Mouse (Mus musculus) brain, embryonic 14.5 days (tissue): ENCODE results near the gene Telo2. TPM values are rescaled to one million over a fixed set of nuclear protein-coding genes. Genes with fewer than 3 reads are reported as not detected.

Experiments
- DNase-seq: peaks from one replicate; pipeline ENCODE4 v3.0.0-alpha.2; 2011; ENCODE audit warnings: low read depth
- CTCF ChIP-seq: fragments of 200-500 bp; IDR thresholded peaks from 2 replicates; pipeline ENCODE4 v1.5.1; 2012; ENCODE audit warnings: inconsistent platforms, mild to moderate bottlenecking, moderate library complexity, borderline replicate concordance; ENCODE audit not compliant: insufficient read depth, insufficient read length; ENCODE audit errors: extremely low read depth
- POLR2A ChIP-seq: fragments of 200-500 bp; IDR thresholded peaks from 2 replicates; pipeline ENCODE4 v1.6.1; 2012; ENCODE audit warnings: mild to moderate bottlenecking, inconsistent platforms, borderline replicate concordance; ENCODE audit not compliant: poor library complexity, insufficient read depth, insufficient read length, severe bottlenecking; ENCODE audit errors: extremely low read depth
- polyA plus RNA-seq: library from polyadenylated mRNA; depleted of rRNA; stranded (reverse); fragments of >200 nt; gene quantifications from 2 replicates; pipeline ENCODE4 v1.2.3, GENCODE M21; 2012

Telo2 gene
- polyA plus RNA-seq, 1 experiment, result 40.9 TPM

DNA sequence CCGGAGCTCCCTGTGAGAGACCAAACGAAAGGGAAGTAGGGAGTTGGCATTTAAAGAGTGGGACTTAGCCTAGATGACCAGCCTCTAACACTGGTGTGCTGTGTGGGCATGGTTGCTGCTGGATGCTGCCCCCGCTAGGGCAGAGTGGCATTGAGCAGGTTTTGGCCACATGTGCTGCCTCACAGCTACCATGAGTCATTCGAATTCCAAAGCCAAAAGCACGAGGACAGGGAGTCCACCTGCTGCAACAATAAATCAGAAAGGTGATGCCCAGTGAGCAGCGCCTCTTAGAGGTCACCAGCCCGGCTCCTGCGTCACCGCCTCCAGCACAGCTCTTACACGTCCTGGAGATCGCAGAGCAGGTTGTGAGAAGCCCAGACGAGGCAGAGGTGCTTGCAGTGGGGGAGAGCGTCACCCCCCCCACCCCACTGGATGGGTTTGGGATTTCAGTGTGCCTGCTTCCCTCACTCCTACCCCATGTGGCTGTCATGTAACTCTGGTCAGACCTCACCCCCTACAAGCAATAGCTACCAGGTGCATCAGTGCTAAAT, 30.9 kb downstream of the Telo2 start:
- no peak for TF ChIP-seq POLR2A
- no peak for TF ChIP-seq CTCF
- DNase-seq, result no peak

DNA sequence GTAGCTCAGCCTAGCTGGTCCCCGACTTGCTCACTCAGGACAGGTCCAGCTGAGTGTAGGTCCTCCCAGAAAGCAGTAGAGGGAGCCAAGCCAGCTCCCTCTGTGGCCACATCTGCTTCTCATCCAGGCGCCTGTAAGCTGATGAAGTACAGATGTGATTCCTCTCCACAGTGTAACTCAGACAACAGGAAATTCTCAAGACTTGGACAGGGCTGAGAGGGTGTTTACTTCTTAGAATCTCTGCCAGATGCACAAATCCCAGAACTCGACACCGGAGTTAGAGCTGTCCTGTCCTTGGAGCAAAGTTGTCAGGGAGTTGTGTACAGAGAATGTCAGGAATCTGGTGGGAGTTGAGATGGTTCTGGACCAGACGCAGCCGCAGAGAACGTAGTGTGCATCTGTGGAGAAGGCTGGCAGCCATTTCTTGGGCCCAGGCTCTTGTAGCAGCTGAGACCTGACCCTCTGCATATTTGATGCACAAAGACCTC, 32.3 kb downstream of the Telo2 start, which contains the start of gene Tmem204:
Gene Tmem204 (minus strand): TSS at position 148 of the 488 bp plus-strand sequence.
- TF ChIP-seq CTCF, result peak; percentile 24; the same call in 1 of the 2 replicates
- TF ChIP-seq POLR2A, result no peak
- peak; percentile 41 for DNase-seq

DNA sequence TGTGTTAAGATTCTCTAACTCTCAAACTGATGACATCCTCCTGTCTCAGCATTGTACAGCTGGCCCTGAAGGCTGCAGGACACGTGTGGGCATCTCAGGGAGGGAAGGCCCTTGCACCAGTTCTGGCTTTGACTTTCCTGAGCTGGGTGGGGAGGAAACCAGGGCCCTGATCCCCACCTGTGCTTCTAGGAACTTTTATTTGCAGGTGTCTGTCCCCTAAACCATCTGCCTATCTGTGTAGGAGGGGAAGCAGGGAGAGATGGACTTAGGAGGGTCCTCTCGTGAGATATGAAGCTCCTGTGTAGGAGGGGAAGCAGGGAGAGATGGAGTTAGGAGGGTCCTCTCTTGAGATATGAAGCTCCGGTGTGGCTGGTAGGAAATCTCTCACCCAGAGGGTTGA, 32.9 kb downstream of the Telo2 start:
- no peak for DNase-seq
- no peak for TF ChIP-seq CTCF
- no peak for TF ChIP-seq POLR2A

DNA sequence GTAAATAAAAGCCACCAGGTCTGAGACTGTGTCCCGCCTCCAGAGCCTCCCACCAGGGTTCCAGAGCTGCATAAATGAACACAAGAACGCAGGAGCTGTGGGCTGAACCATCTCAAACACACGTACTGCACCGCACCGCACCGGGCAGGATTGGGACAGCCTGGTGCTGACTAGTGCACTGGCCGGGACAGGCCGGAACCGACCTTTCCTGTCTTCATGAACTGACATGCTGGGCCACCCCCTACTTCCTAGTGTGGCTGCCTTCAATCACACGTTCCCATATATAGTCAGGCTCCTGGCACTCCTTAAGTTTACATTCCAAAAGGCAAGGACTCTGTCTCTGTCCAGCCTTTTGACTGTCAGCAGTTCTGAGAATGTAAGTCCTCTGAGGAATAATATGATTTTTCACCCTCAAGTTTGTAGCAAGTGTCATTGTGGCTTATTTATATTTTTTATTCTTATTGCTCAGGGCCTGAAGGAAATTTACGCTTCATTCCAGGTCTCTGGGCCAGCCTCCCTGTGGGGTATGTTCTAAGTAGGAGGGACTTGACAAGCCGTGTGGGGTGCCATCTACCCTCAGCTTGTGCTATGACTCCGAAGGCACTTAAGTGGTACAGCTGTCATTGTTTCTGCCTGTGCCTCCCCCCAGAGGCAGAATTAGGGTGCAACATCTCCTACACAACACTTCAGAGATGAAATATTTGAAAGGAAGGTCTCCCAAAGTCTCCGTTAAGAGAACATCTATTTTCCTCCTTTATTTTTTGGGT, 33.5 kb downstream of the Telo2 start:
- no peak for TF ChIP-seq POLR2A
- no peak for TF ChIP-seq CTCF
- DNase-seq, result no peak

DNA sequence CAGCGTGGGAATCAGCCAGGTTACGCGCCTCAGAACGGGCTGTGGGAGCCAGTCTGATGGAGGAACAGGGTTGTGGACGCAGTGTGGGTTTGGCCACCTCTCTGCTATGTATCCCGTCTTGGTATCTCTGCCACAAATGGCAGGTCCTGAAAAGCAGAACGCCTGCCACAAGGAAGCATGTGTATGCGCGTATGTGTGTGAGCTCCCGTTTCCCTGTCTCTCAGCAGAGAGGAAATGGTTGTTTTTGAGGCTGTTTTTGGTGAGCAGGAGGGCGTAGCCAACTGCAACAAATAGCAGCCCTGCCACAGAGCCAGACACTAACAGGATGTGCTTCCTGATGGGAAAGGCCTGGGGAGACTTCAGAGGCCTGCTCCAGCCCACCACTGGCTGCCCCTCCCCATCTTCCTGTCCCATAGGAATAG, 34.8 kb downstream of the Telo2 start:
- peak; percentile 14 for DNase-seq
- TF ChIP-seq POLR2A, result no peak
- no peak for TF ChIP-seq CTCF

DNA sequence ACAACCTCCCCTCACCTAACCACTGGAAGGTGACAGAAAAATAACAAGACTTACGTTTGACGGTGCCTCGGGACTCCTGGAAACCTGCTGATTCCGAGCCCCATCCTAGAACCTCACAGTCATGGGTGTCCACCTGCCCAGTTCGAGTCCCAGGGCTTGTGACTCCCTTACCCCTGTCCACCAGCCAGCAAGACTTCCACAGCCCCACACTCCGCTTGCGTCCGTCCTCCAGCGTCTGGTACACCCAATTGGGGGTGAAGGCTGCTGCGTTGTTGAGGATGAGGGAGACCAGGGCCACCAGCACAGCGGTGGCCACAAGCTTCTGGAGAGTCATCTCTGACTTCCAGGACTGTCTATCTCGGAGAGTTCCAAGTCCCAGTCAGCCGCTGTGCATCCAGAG, 35.6 kb downstream of the Telo2 start:
- TF ChIP-seq POLR2A, result no peak
- TF ChIP-seq CTCF, result no peak
- no peak for DNase-seq

DNA sequence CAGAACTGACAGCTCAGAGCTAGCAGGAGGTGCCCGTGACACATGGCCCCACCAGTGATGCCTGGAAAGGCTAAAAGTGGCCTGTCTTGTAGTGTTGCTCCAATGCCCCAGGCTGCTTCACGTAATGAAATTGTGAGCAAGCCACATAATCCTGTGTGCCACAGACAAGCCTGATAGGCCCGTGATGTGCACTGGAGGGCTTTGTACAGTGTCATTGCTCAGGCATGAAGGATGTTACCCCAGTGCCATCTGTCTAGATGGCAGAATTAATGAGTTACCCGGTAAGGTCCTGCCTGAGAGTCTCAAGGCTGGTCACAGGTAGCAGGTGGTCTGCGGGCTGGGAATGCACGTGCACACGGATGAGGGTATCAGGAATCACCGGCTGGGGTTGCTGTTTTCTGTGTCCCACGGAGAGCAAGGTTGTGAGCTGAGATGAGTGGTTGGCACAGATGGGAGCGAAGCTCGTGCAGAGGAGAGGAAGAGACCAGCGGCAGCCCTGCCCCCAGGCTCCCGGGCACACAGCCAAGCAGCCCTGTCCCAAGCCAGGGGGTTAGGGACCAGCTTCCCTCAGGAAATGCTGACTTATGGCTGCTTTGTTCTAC, 37.9 kb downstream of the Telo2 start:
- TF ChIP-seq CTCF (no peak), POLR2A (no peak)
- DNase-seq, result peak; percentile 69

DNA sequence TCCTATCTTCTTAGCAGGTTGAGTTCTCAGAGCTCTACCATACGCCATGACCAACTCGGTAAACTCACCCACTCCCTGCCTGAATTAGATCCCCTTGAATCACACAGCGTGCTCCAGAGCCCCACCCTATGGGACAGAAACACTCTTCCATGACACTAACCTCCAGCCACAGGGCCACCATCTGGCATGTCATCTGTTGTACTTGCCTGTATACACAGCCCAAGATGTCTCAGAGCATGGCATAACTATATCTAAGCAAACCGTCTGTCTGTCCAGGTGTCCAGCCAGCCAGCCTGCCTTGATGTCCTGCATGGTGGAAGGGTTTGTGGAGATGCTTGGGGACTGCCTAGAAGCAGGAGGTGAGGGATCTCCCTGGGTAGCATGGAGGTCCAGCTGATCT, 38.9 kb downstream of the Telo2 start:
- TF ChIP-seq CTCF, result no peak
- TF ChIP-seq POLR2A, result no peak
- DNase-seq, result no peak

DNA sequence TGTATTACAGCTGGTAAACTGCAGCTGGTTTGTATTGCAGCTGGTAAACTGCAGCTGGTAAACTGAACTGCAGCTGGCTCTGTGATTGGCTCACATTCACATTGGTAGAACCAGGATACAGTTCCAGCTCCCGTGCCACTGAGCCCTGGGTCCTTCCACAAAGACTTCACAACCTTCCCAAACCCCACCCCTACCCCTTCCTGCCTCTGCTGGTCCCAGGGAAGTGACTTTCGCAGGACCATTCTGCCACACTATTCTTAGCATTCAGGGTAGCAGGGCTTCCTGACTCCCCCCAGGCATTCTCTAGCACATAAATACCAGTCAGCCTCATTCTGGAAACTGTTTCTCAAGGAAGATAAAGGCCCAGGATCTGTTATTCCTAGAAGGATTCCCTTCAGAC, 47.1 kb downstream of the Telo2 start:
- TF ChIP-seq CTCF (no peak), POLR2A (no peak)
- DNase-seq, result no peak

DNA sequence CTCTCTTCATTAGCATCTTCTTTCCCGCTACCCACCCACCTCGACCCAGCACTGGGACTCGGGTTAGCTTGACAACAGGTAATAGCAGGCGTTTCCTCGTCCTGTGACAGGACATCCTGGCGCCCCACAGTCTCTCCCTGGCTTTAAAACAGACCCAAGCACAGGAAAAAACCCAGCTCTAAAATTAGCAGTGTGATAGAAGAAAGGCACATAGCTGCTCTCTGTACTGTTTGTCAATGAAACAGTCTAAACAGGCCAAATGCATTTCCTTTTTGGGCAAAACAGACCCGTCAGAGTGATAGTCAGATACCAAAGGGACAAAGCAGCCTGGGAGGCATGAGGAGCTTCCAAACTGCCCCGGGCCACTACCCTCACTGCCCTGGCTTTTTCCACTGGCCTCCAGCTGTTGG, 48.3 kb downstream of the Telo2 start:
- TF ChIP-seq POLR2A, result no peak
- no peak for TF ChIP-seq CTCF
- no peak for DNase-seq

DNA sequence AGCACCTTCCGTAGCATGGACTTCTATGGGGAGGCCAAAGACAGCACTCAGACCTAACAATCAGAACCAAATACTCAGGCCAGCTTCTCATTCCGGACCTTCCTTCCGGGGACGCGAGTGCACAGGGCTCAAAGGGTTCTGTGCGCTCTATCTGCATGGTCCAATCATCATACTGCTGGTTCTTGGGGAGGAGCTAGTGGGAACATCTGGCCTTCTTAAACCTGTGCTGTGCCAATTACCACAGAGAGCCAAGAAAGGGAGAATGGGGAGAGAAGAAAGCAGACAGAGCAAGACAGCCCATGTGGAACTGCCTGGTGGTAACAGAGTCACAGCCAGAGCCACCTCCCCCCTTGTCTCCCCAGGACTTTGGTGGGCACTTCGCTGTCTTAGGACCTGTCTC, 49.2 kb downstream of the Telo2 start:
- TF ChIP-seq POLR2A, result no peak
- TF ChIP-seq CTCF, result no peak
- DNase-seq, result no peak
